Mouse (Mus musculus) neural tube, embryonic 11.5 days (tissue): ENCODE measurements around the gene Tbc1d8b. TPM values are rescaled to one million over a fixed set of nuclear protein-coding genes. Genes with fewer than 3 reads are reported as not detected.

Source experiments
- ATAC-seq: fragments of 200-750 bp; cut with Nextera tagmentation; 2 replicates; pipeline ENCODE4 v1.8.0; 2017; ENCODE audit warnings: moderate number of reproducible peaks, mild to moderate bottlenecking, moderate TSS enrichment, moderate library complexity; ENCODE audit not compliant: insufficient read depth, low FRiP score, low TSS enrichment
- DNase-seq: peaks from one replicate; pipeline ENCODE4 v3.0.0-alpha.2; 2015; ENCODE audit warnings: low spot score
- H3K27ac ChIP-seq: fragments of 300-500 bp; sonication (generic); 2 replicates; pipeline ENCODE4 v1.5.1; 2014; ENCODE audit warnings: low read depth, mild to moderate bottlenecking, low read length
- H3K27me3 ChIP-seq: fragments of 300-500 bp; sonication (generic); 2 replicates; pipeline ENCODE4 v1.6.1; 2014; ENCODE audit warnings: mild to moderate bottlenecking, low read length, mixed read lengths; ENCODE audit not compliant: control insufficient read depth, insufficient read depth
- H3K36me3 ChIP-seq: fragments of 300-500 bp; sonication (generic); 2 replicates; pipeline ENCODE4 v1.6.1; 2014; ENCODE audit warnings: mild to moderate bottlenecking, low read length, moderate library complexity, mixed read lengths; ENCODE audit not compliant: control insufficient read depth, insufficient read depth
- H3K4me1 ChIP-seq: fragments of 300-500 bp; sonication (generic); 2 replicates; pipeline ENCODE4 v1.6.1; 2014; ENCODE audit warnings: low read length, mixed read lengths; ENCODE audit not compliant: control insufficient read depth, insufficient read depth
- H3K4me2 ChIP-seq: fragments of 300-500 bp; sonication (generic); 2 replicates; pipeline ENCODE4 v1.6.1; 2014; ENCODE audit warnings: low read depth, mild to moderate bottlenecking, moderate library complexity
- H3K4me3 ChIP-seq: fragments of 300-500 bp; sonication (generic); 2 replicates; pipeline ENCODE4 v1.5.1; 2014; ENCODE audit warnings: low read depth, low read length
- H3K9ac ChIP-seq: fragments of 300-500 bp; sonication (generic); 2 replicates; pipeline ENCODE4 v1.6.1; 2014; ENCODE audit warnings: mild to moderate bottlenecking, low read length
- H3K9me3 ChIP-seq: fragments of 300-500 bp; sonication (generic); 2 replicates; pipeline ENCODE4 v1.6.1; 2016; ENCODE audit warnings: low read length; ENCODE audit not compliant: control insufficient read depth
- WGBS: fragments of 180-500 bp; shearing (Covaris S2); extraction: QIAGEN DNeasy Blood & Tissue Kit; methylation state at CpG from one replicate; pipeline ENCODE4 v1.1.7; 2014; 5-methylcytosine and 5-hydroxymethylcytosine counted together
- polyA plus RNA-seq: library from polyadenylated mRNA; unstranded; fragments of >200 nt; fragmentation: Nextera tagmentation; extraction: Ambion mirVana; gene quantifications from 2 replicates; pipeline ENCODE4 v1.2.1, GENCODE M21; 2014

Tbc1d8b gene
- polyA plus RNA-seq, 1 experiment from 2014 or later: 0.69 TPM

DNA sequence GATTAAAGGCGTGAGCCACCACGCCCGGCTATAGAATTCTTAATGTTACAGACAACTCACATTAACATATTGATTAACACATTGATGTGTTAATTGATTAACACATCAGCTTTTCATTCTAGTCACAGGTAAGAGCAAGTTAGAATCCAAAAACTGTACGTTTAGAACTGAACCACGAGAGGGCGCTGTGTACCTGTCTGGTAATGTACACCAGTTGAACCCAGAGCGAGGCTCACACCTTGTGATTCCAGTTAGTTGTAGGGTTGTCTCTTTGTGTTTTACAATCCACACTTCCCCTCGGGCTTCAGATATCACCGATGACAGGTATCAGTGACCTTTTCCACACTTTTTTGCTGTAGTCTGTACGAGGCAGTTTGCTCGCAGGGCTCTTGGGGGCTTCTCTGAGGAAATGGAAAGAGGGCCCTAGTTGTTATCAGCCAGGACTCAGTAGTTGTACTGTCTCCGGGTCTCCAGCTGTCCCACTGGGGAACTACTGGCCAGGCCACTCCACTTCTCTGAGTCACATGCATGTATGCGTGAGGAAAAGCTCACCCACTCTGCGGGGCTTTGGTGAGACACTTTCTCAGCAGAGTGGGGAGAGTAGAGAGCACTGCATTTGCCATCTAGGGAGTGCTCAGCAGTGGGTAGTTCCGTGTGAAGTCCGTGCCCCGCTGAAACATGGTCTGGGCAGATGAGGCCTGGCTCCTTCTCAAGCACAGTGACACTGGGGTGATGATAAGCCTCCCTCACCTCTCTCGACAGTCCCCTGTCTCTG, 89.7 kb downstream of the Tbc1d8b start:
- Histone ChIP-seq H3K27ac (no peak overlapping the region), H3K27me3 (peaks cover 2% of the 10 kb centered on the region), H3K4me2 (no peak overlapping the region), H3K9ac (no peak overlapping the region), H3K4me3 (no peak overlapping the region), H3K9me3 (no peaks in the 10 kb centered on the region), H3K36me3 (no peaks in the 10 kb centered on the region), H3K4me1 (no peaks in the 10 kb centered on the region)
- DNase-seq (peak; percentile 50), ATAC-seq (no peak)
- WGBS: 42% methylated on average over 18 of the region's 18 CpGs

DNA sequence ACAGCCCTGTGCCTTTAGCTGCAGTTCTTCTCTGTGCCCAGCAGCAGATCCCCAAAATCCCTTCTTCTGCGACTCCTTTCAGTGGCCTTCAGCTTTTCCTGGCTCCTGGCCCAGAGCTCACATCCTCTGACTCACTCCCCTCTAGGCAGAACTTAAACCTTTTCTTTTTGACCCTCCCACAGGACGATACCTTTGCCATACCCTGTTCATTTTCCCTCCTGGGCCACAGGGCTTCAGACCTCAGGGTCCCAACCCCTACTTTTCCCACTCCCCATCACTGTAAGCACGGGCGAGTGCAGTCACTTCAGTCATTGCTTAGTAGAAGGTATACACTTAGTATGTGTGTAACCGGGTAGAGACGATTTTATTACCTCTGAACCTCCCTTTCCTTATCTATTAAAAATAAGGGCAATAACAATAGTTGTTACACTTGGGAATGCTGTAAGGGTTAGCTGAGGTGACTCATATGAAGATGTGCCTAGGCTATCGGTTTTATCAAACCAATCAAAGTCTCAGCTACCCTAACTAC, 90.4 kb downstream of the Tbc1d8b start:
- ATAC-seq (no peak), DNase-seq (no peak)
- WGBS: 74% methylated on average over 7 of the region's 7 CpGs
- Histone ChIP-seq H3K27ac (no peak overlapping the region), H3K9me3 (no peaks in the 10 kb centered on the region), H3K27me3 (peaks cover 3% of the 10 kb centered on the region), H3K9ac (no peak overlapping the region), H3K4me3 (no peak overlapping the region), H3K36me3 (no peaks in the 10 kb centered on the region), H3K4me2 (no peak overlapping the region), H3K4me1 (no peaks in the 10 kb centered on the region)

DNA sequence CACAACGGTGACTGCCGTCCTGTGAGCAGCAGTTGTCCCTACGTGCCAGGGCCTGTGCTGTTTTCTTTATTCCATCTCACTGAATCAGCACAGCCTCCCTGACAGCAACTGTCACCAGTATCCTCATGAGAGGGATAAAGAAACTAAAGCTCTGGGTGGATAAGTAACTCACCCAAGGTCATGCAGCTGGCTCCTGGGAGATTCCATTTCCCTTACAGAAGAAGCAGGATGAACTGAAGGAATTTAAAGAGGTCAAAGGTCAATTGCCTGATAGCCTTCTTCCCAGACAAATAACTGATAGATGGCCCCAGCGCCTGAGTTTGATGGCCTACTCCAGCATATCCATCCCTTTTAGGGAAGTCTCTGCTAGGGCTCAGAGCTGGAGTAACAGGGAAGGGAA, 92.6 kb downstream of the Tbc1d8b start:
- Histone ChIP-seq H3K36me3 (no peaks in the 10 kb centered on the region), H3K4me2 (no peak overlapping the region), H3K27me3 (peaks cover 5% of the 10 kb centered on the region), H3K9me3 (no peaks in the 10 kb centered on the region), H3K9ac (no peak overlapping the region), H3K4me3 (no peak overlapping the region), H3K4me1 (no peaks in the 10 kb centered on the region), H3K27ac (no peak overlapping the region)
- WGBS: 31% methylated on average over 4 of the region's 4 CpGs
- DNase-seq (no peak), ATAC-seq (no peak)

DNA sequence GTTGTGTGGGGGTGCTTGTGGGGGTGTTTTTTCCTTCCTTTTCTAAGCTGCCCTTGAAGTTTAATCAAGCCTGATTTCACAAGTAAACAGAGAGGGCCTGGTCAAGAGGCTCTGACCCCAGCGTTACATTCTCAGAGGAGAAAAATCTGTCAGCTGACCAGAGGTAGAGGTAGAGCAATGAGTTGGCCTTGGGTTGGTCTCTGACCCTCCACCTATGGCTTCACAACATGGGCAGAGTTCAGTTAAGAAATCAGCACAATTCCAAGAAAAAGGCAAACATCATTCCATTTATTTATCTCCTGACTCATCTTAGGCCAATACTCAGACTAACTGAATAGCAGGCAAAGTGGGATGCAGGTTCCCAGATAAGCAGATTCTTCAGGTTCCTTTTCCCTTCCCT, 94.1 kb downstream of the Tbc1d8b start:
- H3K4me2 ChIP-seq: no peak overlapping the region
- no peak overlapping the region for H3K4me3 ChIP-seq
- DNase-seq (no peak), ATAC-seq (no peak)
- no peak overlapping the region for H3K9ac ChIP-seq
- H3K27ac ChIP-seq: no peak overlapping the region
- no peaks in the 10 kb centered on the region for H3K9me3 ChIP-seq
- WGBS: 67% methylated on average over 1 of the region's 1 CpGs
- no peaks in the 10 kb centered on the region for H3K36me3 ChIP-seq
- H3K4me1 ChIP-seq: no peaks in the 10 kb centered on the region
- H3K27me3 ChIP-seq: peaks cover 7% of the 10 kb centered on the region

DNA sequence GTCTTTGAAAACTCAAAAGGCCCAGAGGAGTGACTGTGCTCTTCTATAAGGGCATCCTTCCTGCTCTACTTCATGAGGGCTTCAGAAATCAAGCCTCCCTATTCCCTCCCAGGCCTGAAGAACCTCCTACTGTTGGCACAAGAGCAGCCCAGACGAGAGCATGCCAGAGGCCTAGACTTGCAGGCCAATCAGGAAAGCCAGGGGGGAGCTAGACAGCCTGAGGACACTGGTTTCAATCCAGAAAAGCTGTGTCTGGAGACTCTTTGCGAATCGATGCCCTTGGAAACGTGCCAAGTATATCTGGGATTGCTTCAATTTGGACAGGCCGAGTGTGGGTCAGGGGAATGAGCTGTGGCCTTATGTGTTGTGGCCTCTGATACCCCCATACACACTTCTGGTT, 94.6 kb downstream of the Tbc1d8b start:
- no peak overlapping the region for H3K4me3 ChIP-seq
- ATAC-seq (no peak), DNase-seq (no peak)
- H3K36me3 ChIP-seq: no peaks in the 10 kb centered on the region
- H3K27me3 ChIP-seq: peaks cover 7% of the 10 kb centered on the region
- no peaks in the 10 kb centered on the region for H3K9me3 ChIP-seq
- 85% methylated on average over 5 of the region's 5 CpGs for WGBS
- H3K9ac ChIP-seq: no peak overlapping the region
- no peaks in the 10 kb centered on the region for H3K4me1 ChIP-seq
- no peak overlapping the region for H3K27ac ChIP-seq
- H3K4me2 ChIP-seq: no peak overlapping the region

DNA sequence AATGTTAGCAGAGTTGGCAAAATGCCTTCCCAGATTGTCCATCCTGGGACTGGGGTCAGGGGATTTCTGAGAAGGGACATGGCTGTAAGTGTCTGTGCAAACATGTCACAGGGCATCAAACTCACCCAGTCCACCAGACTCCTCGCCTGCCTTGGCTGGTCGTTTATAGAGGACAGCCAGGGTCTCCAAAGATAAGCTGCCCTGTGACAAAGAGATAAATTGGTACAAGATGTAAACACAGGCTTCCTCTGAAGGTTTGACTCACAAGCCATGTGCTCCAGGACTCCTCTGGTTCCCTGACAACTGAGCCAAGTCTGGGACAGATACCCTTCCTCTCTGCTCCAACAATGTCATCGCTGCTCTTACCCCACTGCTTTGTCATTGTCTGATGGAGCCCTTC, 96.2 kb downstream of the Tbc1d8b start:
- no peak for ATAC-seq
- no peaks in the 10 kb centered on the region for H3K9me3 ChIP-seq

DNA sequence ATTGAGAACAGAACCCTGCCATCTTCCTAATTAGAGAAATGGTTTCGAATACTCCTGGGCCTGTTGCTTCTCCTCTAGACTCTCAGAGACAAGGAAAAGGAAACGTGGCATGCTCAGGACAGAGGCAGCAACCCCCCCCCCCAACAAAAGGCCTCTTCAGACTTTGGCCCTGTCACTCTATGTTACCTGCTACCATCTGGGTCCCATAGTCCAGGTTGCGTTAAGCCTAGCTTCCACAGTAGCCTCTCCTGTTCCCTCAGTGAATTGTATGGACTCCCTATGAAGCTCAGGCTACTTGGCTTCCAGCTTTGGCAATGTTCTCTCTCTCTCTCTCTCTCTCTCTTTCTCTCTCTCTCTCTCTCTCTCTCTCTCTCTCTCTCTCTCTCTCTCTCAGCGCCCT, 96.8 kb downstream of the Tbc1d8b start:
- 76% methylated on average over 4 of the region's 4 CpGs for WGBS
- Histone ChIP-seq H3K27ac (no peak overlapping the region), H3K27me3 (peaks cover 5% of the 10 kb centered on the region), H3K9me3 (no peaks in the 10 kb centered on the region), H3K4me3 (no peak overlapping the region), H3K36me3 (no peaks in the 10 kb centered on the region), H3K4me2 (no peak overlapping the region), H3K4me1 (no peaks in the 10 kb centered on the region), H3K9ac (no peak overlapping the region)
- ATAC-seq (no peak), DNase-seq (no peak)

More for the DNA sequence above, 96.2 kb downstream of the Tbc1d8b start:
- Histone ChIP-seq H3K9ac (no peak overlapping the region), H3K27ac (no peak overlapping the region), H3K27me3 (peaks cover 5% of the 10 kb centered on the region), H3K4me1 (no peaks in the 10 kb centered on the region), H3K4me3 (no peak overlapping the region), H3K36me3 (no peaks in the 10 kb centered on the region), H3K4me2 (no peak overlapping the region)
- DNase-seq: no peak
- 48% methylated on average over 3 of the region's 3 CpGs for WGBS

DNA sequence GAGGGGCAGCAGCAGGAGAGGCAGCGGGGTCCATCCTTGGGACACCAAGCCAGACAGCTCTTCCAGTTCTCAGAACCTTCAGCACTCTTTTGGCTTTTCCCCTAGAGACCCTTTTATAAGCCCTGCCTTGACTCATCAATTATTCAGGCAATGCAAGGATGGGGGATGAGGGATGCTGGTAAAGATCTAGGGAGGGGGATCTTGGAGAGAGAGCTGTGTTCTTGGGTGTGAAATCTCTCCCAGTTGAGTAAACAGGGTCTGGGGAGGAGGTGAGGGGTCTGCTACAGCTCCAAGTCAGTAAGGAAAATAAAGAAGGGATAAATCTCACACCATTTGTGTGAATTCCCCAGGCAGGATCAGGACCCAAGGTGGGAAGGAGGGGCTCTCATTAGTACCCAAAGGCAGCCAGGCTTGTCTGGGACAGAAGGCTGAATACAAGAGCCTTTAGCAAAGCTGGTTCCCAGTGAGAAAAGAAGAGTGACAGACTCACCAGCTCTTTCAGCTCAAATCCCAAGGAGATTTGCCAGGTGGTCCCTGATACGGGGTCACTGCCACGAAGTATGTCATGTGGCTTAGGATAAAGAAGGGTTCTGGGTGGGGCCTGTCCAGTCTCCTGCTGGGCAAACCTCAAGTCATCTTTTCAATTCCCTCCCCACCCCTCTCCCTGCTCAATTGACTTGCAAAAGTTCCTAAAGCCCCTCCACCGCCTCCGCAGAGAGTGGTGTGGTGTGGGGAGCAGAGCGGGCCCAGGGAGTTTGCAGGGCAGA, 97.7 kb downstream of the Tbc1d8b start, which contains the start of gene Ripply1:
Ripply1 (minus strand) TSS at position 76 of the 767 bp plus-strand sequence.
- no peak within 1 kb of the TSS for H3K4me3 ChIP-seq
- H3K27me3 ChIP-seq: peaks cover 5% of the 10 kb centered on the region
- no peaks in the 10 kb centered on the region for H3K4me1 ChIP-seq
- ATAC-seq (no peak), DNase-seq (no peak)
- 29% methylated on average over 6 of the region's 6 CpGs for WGBS
- no peak within 1 kb of the TSS for H3K9ac ChIP-seq
- no peak within 1 kb of the TSS for H3K4me2 ChIP-seq
- no peaks in the 10 kb centered on the region for H3K9me3 ChIP-seq
- no peak within 1 kb of the TSS for H3K27ac ChIP-seq
- no peaks in the 10 kb centered on the region for H3K36me3 ChIP-seq
